Mouse (Mus musculus) ovary, postnatal 36 days (tissue): ENCODE measurements around the gene Itga7.
"Not testable (repeated sequence)": the region's sequence is repeated elsewhere in the genome, so short reads cannot be mapped to it uniquely, and the experiment has no call there.

ENCODE experiments used
- DNase-seq: peaks from one replicate; pipeline ENCODE4 v3.0.0; 2022; ENCODE audit warnings: low spot score, mixed read lengths

Gene Itga7

GRCm38 (mm10) chr10:128990129-128990850 is 56.7 kb downstream of the Itga7 start:
- not testable (repeated sequence) for DNase-seq

- no peak for DNase-seq
Measured at GRCm38 (mm10) chr10:128990994-128991393, 57.4 kb downstream of the Itga7 start.

- no peak for DNase-seq
Measured at GRCm38 (mm10) chr10:128995796-128996195, 62.2 kb downstream of the Itga7 start.

GRCm38 (mm10) chr10:128996523-128997040 is 63.0 kb downstream of the Itga7 start:
- no peak for DNase-seq

GRCm38 (mm10) chr10:129004032-129004920 is 70.7 kb downstream of the Itga7 start:
- DNase-seq, result no peak
